Mouse (Mus musculus) embryonic facial prominence, embryonic 13.5 days (tissue): ENCODE measurements around the gene Ppargc1a. TPM values are rescaled to one million over a fixed set of nuclear protein-coding genes. Genes with fewer than 3 reads are reported as not detected.

Experiments
- ATAC-seq: fragments of 200-750 bp; cut with Nextera tagmentation; 2 replicates; pipeline ENCODE4 v1.8.0; 2017; ENCODE audit warnings: low read depth; ENCODE audit not compliant: insufficient number of reproducible peaks, insufficient read depth, low FRiP score, low TSS enrichment
- H3K27ac ChIP-seq: fragments of 300-500 bp; sonication (generic); 2 replicates; pipeline ENCODE4 v1.5.1; 2015; ENCODE audit warnings: moderate library complexity, mild to moderate bottlenecking, inconsistent platforms
- H3K27me3 ChIP-seq: fragments of 300-500 bp; sonication (generic); 2 replicates; pipeline ENCODE4 v1.6.1; 2015; ENCODE audit warnings: mild to moderate bottlenecking, inconsistent platforms
- H3K36me3 ChIP-seq: fragments of 300-500 bp; sonication (generic); 2 replicates; pipeline ENCODE4 v1.6.1; 2015; ENCODE audit warnings: mild to moderate bottlenecking, inconsistent platforms
- H3K4me1 ChIP-seq: fragments of 300-500 bp; sonication (generic); 2 replicates; pipeline ENCODE4 v1.6.1; 2015; ENCODE audit warnings: inconsistent platforms
- H3K4me2 ChIP-seq: fragments of 300-500 bp; sonication (generic); 2 replicates; pipeline ENCODE4 v1.6.1; 2015; ENCODE audit warnings: moderate library complexity, mild to moderate bottlenecking, inconsistent platforms
- H3K4me3 ChIP-seq: fragments of 300-500 bp; sonication (generic); 2 replicates; pipeline ENCODE4 v1.5.1; 2015; ENCODE audit warnings: mild to moderate bottlenecking, inconsistent platforms
- H3K9ac ChIP-seq: fragments of 300-500 bp; sonication (generic); 2 replicates; pipeline ENCODE4 v1.6.1; 2015; ENCODE audit warnings: mild to moderate bottlenecking, inconsistent platforms
- H3K9me3 ChIP-seq: fragments of 300-500 bp; sonication (generic); 2 replicates; pipeline ENCODE4 v1.6.1; 2016; ENCODE audit warnings: inconsistent platforms
- WGBS: fragments of 180-500 bp; shearing (Covaris S2); methylation state at CpG from one replicate; pipeline ENCODE4 v1.1.7; 2015; ENCODE audit warnings: mixed read lengths; 5-methylcytosine and 5-hydroxymethylcytosine counted together
- polyA plus RNA-seq: library from polyadenylated mRNA; unstranded; fragments of >200 nt; fragmentation: Nextera tagmentation; extraction: Ambion mirVana; gene quantifications from 2 replicates; pipeline ENCODE4 v1.2.1, GENCODE M21; 2015

Ppargc1a gene
- polyA plus RNA-seq, 1 experiment from 2014 or later, result 4.2 TPM

GRCm38 (mm10) chr5:51583030-51583429, 15.5 kb upstream of the Ppargc1a start:
- Histone ChIP-seq H3K4me2 (no peak overlapping the region), H3K4me1 (no peaks in the 10 kb centered on the region; the same call in 1 of the 2 replicates), H3K9ac (no peak overlapping the region), H3K36me3 (no peaks in the 10 kb centered on the region), H3K9me3 (no peaks in the 10 kb centered on the region), H3K27ac (no peak overlapping the region), H3K4me3 (no peak overlapping the region), H3K27me3 (no peaks in the 10 kb centered on the region)
- no peak for ATAC-seq
- WGBS, result 48% methylated on average over 4 of the region's 4 CpGs

DNA sequence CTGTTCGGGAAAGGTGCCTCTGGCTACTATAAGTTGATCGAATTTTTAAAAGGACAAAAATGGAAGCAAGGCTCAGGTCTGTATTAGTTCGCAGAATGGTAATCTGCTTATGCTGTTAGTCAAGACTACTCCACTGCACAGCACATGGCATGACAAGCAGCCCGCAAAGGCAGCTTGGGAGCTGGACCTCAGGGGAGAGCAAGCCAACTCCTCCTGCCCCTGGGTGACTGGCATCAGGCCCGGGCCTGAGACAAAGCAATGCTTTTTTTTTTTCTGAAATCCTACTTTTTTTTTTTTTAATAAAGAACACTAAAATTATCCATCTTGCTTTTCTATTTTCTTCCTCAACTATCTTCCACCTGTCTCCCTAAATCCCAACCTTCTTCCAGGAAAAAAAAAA, 15.1 kb upstream of the Ppargc1a start:
- no peak overlapping the region for H3K9ac ChIP-seq
- H3K9me3 ChIP-seq, result no peaks in the 10 kb centered on the region
- no peak overlapping the region for H3K4me3 ChIP-seq
- no peak for ATAC-seq
- no peaks in the 10 kb centered on the region for H3K36me3 ChIP-seq
- WGBS, result 78% methylated on average over 5 of the region's 5 CpGs
- H3K27ac ChIP-seq, result no peak overlapping the region
- no peak overlapping the region for H3K4me2 ChIP-seq
- no peaks in the 10 kb centered on the region; the same call in 1 of the 2 replicates for H3K4me1 ChIP-seq
- H3K27me3 ChIP-seq, result no peaks in the 10 kb centered on the region

- Histone ChIP-seq H3K9ac (no peak overlapping the region), H3K27ac (no peak overlapping the region), H3K4me1 (no peaks in the 10 kb centered on the region), H3K4me3 (no peak overlapping the region), H3K9me3 (no peaks in the 10 kb centered on the region), H3K36me3 (no peaks in the 10 kb centered on the region), H3K4me2 (no peak overlapping the region), H3K27me3 (no peaks in the 10 kb centered on the region)
- 87% methylated on average over 1 of the region's 1 CpGs for WGBS
- no peak for ATAC-seq
These were observed 10.1 kb upstream of the Ppargc1a start for GRCm38 (mm10) chr5:51577594-51577993.

DNA sequence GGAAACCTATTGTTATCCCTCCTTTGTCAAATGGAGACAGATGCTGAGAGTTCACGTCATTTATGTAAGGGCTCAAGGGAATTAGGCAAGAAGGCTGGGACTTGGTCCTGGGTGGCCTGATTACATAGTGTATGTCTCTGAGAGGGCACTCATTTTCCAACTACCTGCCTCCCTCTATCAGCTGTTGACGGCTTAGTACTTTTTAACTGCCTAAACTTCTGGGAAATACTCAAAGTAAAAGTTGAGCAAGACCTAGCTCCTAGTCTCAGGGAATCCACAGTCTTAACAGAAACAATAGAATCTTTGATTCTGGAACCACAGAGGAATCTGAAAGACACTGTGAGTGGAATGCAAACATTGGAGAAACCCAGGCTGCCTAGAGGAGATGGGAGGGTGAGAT, 6.2 kb upstream of the Ppargc1a start:
- H3K27ac ChIP-seq, result no peak overlapping the region
- no peak overlapping the region for H3K4me2 ChIP-seq
- ATAC-seq, result no peak
- no peaks in the 10 kb centered on the region for H3K27me3 ChIP-seq
- H3K9me3 ChIP-seq, result no peaks in the 10 kb centered on the region
- no peak overlapping the region for H3K9ac ChIP-seq
- WGBS, result 38% methylated on average over 2 of the region's 2 CpGs
- no peaks in the 10 kb centered on the region for H3K36me3 ChIP-seq
- H3K4me1 ChIP-seq, result no peaks in the 10 kb centered on the region
- no peak overlapping the region for H3K4me3 ChIP-seq

DNA sequence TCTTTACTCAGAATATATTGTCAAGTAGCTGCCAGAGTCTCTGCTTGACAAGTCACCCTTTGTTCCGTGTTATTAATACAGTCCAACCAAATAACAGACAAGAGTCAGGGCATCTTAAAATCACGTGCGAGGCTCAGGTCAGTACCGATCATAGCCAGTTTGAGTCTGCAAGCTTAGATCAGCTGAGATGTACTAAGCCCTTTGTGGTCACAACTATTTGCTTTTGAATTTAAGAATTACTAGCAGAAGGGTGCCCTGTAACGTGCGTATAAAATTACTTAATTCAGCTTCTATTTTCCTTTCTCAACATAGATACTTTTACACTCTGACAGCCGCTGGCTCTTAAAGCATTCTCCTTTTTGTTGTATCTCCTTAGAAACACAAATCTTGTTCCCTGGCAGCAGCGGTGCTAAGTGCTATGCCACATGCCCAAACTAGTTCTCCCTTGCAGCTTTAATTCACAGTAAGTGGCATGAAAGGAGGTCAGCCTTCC, 718 bp upstream of the Ppargc1a start:
- H3K36me3 ChIP-seq, result no peaks in the 10 kb centered on the region
- peaks cover 13% of the 10 kb centered on the region for H3K4me1 ChIP-seq
- WGBS, result 32% methylated on average over 8 of the region's 8 CpGs
- peak overlapping the region; percentile 24; the same call in 1 of the 2 replicates for H3K4me2 ChIP-seq
- H3K9ac ChIP-seq, result no peak overlapping the region
- no peaks in the 10 kb centered on the region for H3K9me3 ChIP-seq
- H3K4me3 ChIP-seq, result no peak overlapping the region
- no peaks in the 10 kb centered on the region for H3K27me3 ChIP-seq
- no peak overlapping the region; the same call in 1 of the 2 replicates for H3K27ac ChIP-seq
- peak; percentile 43; the same call in 1 of the 2 replicates for ATAC-seq

GRCm38 (mm10) chr5:51565672-51566071, 1.9 kb downstream of the Ppargc1a start:
- no peak overlapping the region for H3K4me3 ChIP-seq
- no peaks in the 10 kb centered on the region for H3K36me3 ChIP-seq
- H3K4me1 ChIP-seq, result peaks cover 13% of the 10 kb centered on the region
- WGBS, result 64% methylated on average over 2 of the region's 2 CpGs
- no peaks in the 10 kb centered on the region for H3K27me3 ChIP-seq
- H3K4me2 ChIP-seq, result no peak overlapping the region
- H3K9me3 ChIP-seq, result no peaks in the 10 kb centered on the region
- H3K9ac ChIP-seq, result no peak overlapping the region
- ATAC-seq, result no peak
- H3K27ac ChIP-seq, result no peak overlapping the region

DNA sequence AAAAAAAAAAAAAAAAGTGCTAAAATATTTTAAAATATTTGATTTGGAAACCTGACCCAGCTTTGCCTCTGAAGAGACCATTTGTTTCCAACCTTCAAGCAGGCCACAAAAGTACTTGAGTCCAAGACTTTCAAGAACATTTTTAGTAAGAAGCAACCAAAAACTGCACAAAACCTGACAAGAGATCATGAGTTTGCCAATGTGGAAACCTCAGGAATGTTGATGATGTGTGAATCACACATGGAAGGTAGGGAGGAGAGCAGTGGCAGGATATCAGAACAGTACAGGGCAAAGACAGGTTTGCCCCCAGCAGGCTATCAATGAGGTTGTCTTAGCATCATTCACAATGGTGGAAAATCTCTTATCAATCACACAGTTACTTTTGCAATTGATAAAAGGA, 2.5 kb downstream of the Ppargc1a start:
- H3K36me3 ChIP-seq, result no peaks in the 10 kb centered on the region

DNA sequence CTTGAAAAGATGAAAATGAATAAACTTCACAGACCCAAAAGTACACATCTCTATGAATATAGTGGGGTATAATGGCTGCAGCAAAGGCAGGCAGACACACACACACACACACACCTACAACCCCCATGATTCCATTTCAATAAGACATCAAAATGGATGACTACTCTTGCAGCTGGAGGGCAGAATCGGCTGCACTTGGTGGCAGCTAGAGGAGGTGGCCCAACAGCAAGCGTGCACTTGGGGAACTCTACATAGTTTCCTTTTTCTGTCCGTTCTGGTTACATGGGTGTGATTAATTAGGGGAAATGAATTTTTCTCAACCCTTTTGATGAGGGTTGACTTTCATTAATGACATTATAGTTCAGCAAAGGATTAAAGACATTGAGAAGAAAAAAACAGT, 4.0 kb downstream of the Ppargc1a start:
- H3K4me2 ChIP-seq, result no peak overlapping the region
- no peaks in the 10 kb centered on the region for H3K36me3 ChIP-seq
- no peak overlapping the region for H3K9ac ChIP-seq
- H3K27me3 ChIP-seq, result no peaks in the 10 kb centered on the region
- no peak for ATAC-seq
- H3K4me1 ChIP-seq, result peaks cover 12% of the 10 kb centered on the region
- H3K9me3 ChIP-seq, result no peaks in the 10 kb centered on the region
- no peak overlapping the region for H3K4me3 ChIP-seq
- no peak overlapping the region for H3K27ac ChIP-seq
- 77% methylated on average over 3 of the region's 3 CpGs for WGBS

More for the DNA sequence above, 2.5 kb downstream of the Ppargc1a start:
- Histone ChIP-seq H3K4me1 (peaks cover 13% of the 10 kb centered on the region), H3K4me3 (no peak overlapping the region), H3K27me3 (no peaks in the 10 kb centered on the region), H3K27ac (no peak overlapping the region), H3K9ac (no peak overlapping the region), H3K4me2 (no peak overlapping the region), H3K9me3 (no peaks in the 10 kb centered on the region)
- ATAC-seq, result no peak

- ATAC-seq, result no peak
- H3K9me3 ChIP-seq, result no peaks in the 10 kb centered on the region
- no peak overlapping the region for H3K4me3 ChIP-seq
- H3K4me2 ChIP-seq, result no peak overlapping the region
- no peak overlapping the region for H3K9ac ChIP-seq
- no peaks in the 10 kb centered on the region for H3K27me3 ChIP-seq
- H3K27ac ChIP-seq, result no peak overlapping the region
- H3K36me3 ChIP-seq, result no peaks in the 10 kb centered on the region
- WGBS, result 63% methylated on average over 4 of the region's 4 CpGs
- peaks cover 9% of the 10 kb centered on the region for H3K4me1 ChIP-seq
These were observed 9.8 kb downstream of the Ppargc1a start for GRCm38 (mm10) chr5:51557607-51558278.

DNA sequence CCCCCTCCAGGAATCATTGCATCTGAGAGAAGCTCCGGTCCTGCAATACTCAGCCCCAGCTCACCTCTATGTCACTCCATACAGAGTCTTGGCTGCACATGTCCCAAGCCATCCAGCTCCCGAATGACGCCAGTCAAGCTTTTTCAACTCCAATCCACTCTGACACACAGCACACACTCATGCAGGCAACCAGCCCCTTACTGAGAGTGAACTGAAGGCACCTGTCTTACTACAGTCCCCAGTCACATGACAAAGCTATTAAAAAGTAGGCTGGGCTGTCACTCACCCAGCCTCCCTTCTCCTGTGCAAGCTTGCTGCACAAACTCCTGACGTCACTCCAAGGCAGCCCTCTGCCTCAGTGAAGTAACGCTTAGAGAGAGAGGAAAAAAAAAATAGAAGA, 13.9 kb downstream of the Ppargc1a start:
- Histone ChIP-seq H3K4me3 (peak overlapping the region; percentile 53), H3K9me3 (no peaks in the 10 kb centered on the region), H3K4me1 (peaks cover 26% of the 10 kb centered on the region), H3K27me3 (no peaks in the 10 kb centered on the region), H3K9ac (peak overlapping the region; percentile 69), H3K4me2 (peak overlapping the region; percentile 66), H3K27ac (peak overlapping the region; percentile 88), H3K36me3 (no peaks in the 10 kb centered on the region)
- 5% methylated on average over 5 of the region's 5 CpGs for WGBS
- ATAC-seq, result peak; percentile 62; the same call in 1 of the 2 replicates

DNA sequence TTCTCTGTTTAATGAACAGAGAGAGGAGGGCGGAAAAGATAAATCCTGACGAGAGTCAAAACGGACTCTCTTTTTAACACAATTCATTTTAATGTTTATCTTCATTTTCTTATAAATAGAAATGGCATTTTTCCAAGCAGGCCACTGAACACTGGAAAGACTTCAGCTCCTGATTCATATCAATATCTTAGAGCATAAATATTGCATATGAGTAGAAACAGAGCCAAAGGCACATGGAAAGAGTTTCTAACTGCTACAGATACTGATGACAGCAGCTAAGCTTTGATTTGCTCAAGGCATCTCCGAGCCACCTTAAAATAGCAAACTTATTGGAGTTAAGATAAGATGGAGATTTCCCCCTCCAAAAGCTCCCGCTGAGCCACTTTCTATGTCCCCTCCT, 14.3 kb downstream of the Ppargc1a start:
- 7% methylated on average over 5 of the region's 5 CpGs for WGBS

GRCm38 (mm10) chr5:51552483-51553091, 14.9 kb downstream of the Ppargc1a start:
- 1% methylated on average over 24 of the region's 24 CpGs for WGBS
- H3K4me2 ChIP-seq, result peak overlapping the region; percentile 66
- H3K27ac ChIP-seq, result peak overlapping the region; percentile 88
- peak; percentile 66 for ATAC-seq
- H3K9me3 ChIP-seq, result no peaks in the 10 kb centered on the region
- peak overlapping the region; percentile 69 for H3K9ac ChIP-seq
- peak overlapping the region; percentile 53 for H3K4me3 ChIP-seq
- H3K27me3 ChIP-seq, result no peaks in the 10 kb centered on the region
- peaks cover 26% of the 10 kb centered on the region for H3K4me1 ChIP-seq
- no peaks in the 10 kb centered on the region for H3K36me3 ChIP-seq

More for the DNA sequence above, 14.3 kb downstream of the Ppargc1a start:
- Histone ChIP-seq H3K36me3 (no peaks in the 10 kb centered on the region), H3K27me3 (no peaks in the 10 kb centered on the region), H3K27ac (peak overlapping the region; percentile 88), H3K9ac (peak overlapping the region; percentile 69), H3K4me2 (peak overlapping the region; percentile 66), H3K9me3 (no peaks in the 10 kb centered on the region), H3K4me1 (peaks cover 26% of the 10 kb centered on the region), H3K4me3 (peak overlapping the region; percentile 53)
- no peak for ATAC-seq
